Mouse (Mus musculus) kidney, postnatal 0 days (tissue): Measurements from ENCODE around the gene Mapkbp1. TPM values are rescaled to one million over a fixed set of nuclear protein-coding genes. Genes with fewer than 3 reads are reported as not detected.

Experiments used
- ATAC-seq: fragments of 200-750 bp; cut with Nextera tagmentation; replicated peaks from 2 replicates; pipeline ENCODE4 v1.8.0; 2017; ENCODE audit warnings: low read depth, moderate number of reproducible peaks, moderate TSS enrichment, moderate library complexity; ENCODE audit not compliant: low FRiP score
- DNase-seq: peaks from one replicate; pipeline ENCODE4 v3.0.0-alpha.2; 2016; ENCODE audit warnings: low spot score
- H3K27ac ChIP-seq: fragments of 300-500 bp; sonication (generic); 2 replicates; pipeline ENCODE4 v1.5.1; 2014; ENCODE audit warnings: mild to moderate bottlenecking
- H3K27me3 ChIP-seq: fragments of 300-500 bp; sonication (generic); 2 replicates; pipeline ENCODE4 v1.6.1; 2014; ENCODE audit warnings: low read length, mixed read lengths; ENCODE audit not compliant: insufficient read depth
- H3K36me3 ChIP-seq: fragments of 300-500 bp; sonication (generic); 2 replicates; pipeline ENCODE4 v1.6.1; 2014; ENCODE audit warnings: low read length, mixed read lengths; ENCODE audit not compliant: insufficient read depth
- H3K4me1 ChIP-seq: fragments of 300-500 bp; sonication (generic); replicated peaks from 2 replicates; pipeline ENCODE4 v1.6.1; 2014; ENCODE audit warnings: antibody characterized with exemption, low read length, mixed read lengths; ENCODE audit not compliant: insufficient read depth
- H3K4me2 ChIP-seq: fragments of 300-500 bp; sonication (generic); 2 replicates; pipeline ENCODE4 v1.6.1; 2014; ENCODE audit warnings: mild to moderate bottlenecking, low read length, moderate library complexity, mixed read lengths
- H3K4me3 ChIP-seq: fragments of 300-500 bp; sonication (generic); replicated peaks from 2 replicates; pipeline ENCODE4 v1.5.1; 2014; ENCODE audit warnings: low read depth, low read length
- H3K9ac ChIP-seq: fragments of 300-500 bp; sonication (generic); 2 replicates; pipeline ENCODE4 v1.6.1; 2014; ENCODE audit warnings: low read depth, low read length
- H3K9me3 ChIP-seq: fragments of 300-500 bp; sonication (generic); replicated peaks from 2 replicates; pipeline ENCODE4 v1.6.1; 2016; ENCODE audit warnings: low read length, inconsistent platforms, mixed read lengths
- CTCF ChIP-seq: IDR thresholded peaks from 2 replicates; pipeline ENCODE4 v1.5.1; 2016; ENCODE audit warnings: antibody characterized with exemption, low read depth, mild to moderate bottlenecking, moderate library complexity
- WGBS: fragments of 180-500 bp; shearing (Covaris S2); extraction: QIAGEN DNeasy Blood & Tissue Kit; methylation state at CpG from one replicate; pipeline ENCODE4 v1.1.7; 2014; 5-methylcytosine and 5-hydroxymethylcytosine counted together
- polyA plus RNA-seq: library from polyadenylated mRNA; unstranded; fragments of >200 nt; fragmentation: Nextera tagmentation; extraction: Ambion mirVana; gene quantifications from 2 replicates; pipeline ENCODE4 v1.2.1, GENCODE M21; 2015

Mapkbp1 gene
- polyA plus RNA-seq, 1 experiment from 2014 or later = 1.9 TPM

- no peak for ATAC-seq
- H3K9me3 ChIP-seq = no peaks in the 10 kb centered on the region
- no peak for TF ChIP-seq CTCF
- H3K4me1 ChIP-seq = 0 out of 2 replicates have a peak, but pooled peaks cover under 1% of the 10 kb centered on the region
- H3K4me2 ChIP-seq = no peak overlapping the region
- no peak overlapping the region for H3K4me3 ChIP-seq
- DNase-seq = no peak
- no peak overlapping the region for H3K9ac ChIP-seq
- H3K27me3 ChIP-seq = no peaks in the 10 kb centered on the region
- H3K27ac ChIP-seq = no peak overlapping the region
- WGBS = 83% methylated on average over 10 of the region's 10 CpGs
- H3K36me3 ChIP-seq = no peaks in the 10 kb centered on the region
Observed at GRCm38 (mm10) chr2:120055923-120056322, 83.4 kb downstream of the Mapkbp1 start.

- ATAC-seq (no peak), DNase-seq (no peak)
- H3K27me3 ChIP-seq = no peaks in the 10 kb centered on the region
- H3K4me2 ChIP-seq = no peak overlapping the region
- 0 out of 2 replicates have a peak, but pooled peaks cover 5% of the 10 kb centered on the region for H3K4me1 ChIP-seq
- H3K36me3 ChIP-seq = no peaks in the 10 kb centered on the region
- no peaks in the 10 kb centered on the region for H3K9me3 ChIP-seq
- no peak overlapping the region for H3K4me3 ChIP-seq
- no peak overlapping the region for H3K27ac ChIP-seq
- WGBS = 80% methylated on average over 4 of the region's 4 CpGs
- no peak overlapping the region for H3K9ac ChIP-seq
- TF ChIP-seq CTCF = no peak
Observed at GRCm38 (mm10) chr2:120058818-120059217, 86.3 kb downstream of the Mapkbp1 start.

GRCm38 (mm10) chr2:120059466-120059865, 87.0 kb downstream of the Mapkbp1 start:
- H3K27me3 ChIP-seq = no peaks in the 10 kb centered on the region
- no peak for TF ChIP-seq CTCF
- WGBS = 87% methylated on average over 3 of the region's 3 CpGs
- H3K9ac ChIP-seq = no peak overlapping the region
- DNase-seq (no peak), ATAC-seq (no peak)
- no peak overlapping the region for H3K27ac ChIP-seq
- H3K4me3 ChIP-seq = no peak overlapping the region
- H3K36me3 ChIP-seq = no peaks in the 10 kb centered on the region
- no peak overlapping the region for H3K4me2 ChIP-seq
- H3K4me1 ChIP-seq = 0 out of 2 replicates have a peak, but pooled peaks cover 5% of the 10 kb centered on the region
- H3K9me3 ChIP-seq = no peaks in the 10 kb centered on the region

DNA sequence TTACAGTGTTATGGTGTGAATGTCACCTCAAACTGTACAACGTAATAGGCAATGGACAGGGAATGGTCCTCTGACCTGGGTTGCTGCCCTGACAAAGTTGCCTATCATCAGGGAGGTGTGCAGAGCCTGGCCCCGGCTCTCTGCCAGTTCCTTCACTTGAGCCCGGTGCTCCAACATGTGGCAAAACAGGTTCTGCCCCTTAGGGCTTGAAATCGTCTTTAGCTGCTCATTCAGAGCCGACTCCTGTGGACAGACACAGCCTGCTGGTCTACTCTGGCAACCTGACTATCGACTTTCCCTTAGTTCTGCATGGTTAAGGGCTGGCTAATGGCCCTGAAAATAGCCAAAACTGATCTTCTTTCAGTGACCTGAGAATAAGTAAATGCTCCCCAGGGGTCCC, 87.7 kb downstream of the Mapkbp1 start:
- TF ChIP-seq CTCF = no peak
- H3K27ac ChIP-seq = peak overlapping the region; percentile 27
- 26% methylated on average over 6 of the region's 6 CpGs for WGBS
- DNase-seq = peak; percentile 40
- peak; percentile 20; the same call in 1 of the 2 replicates for ATAC-seq
- no peaks in the 10 kb centered on the region for H3K9me3 ChIP-seq
- no peaks in the 10 kb centered on the region for H3K27me3 ChIP-seq
- H3K4me3 ChIP-seq = no peak overlapping the region
- H3K9ac ChIP-seq = no peak overlapping the region
- no peaks in the 10 kb centered on the region for H3K36me3 ChIP-seq
- 0 out of 2 replicates have a peak, but pooled peaks cover 5% of the 10 kb centered on the region for H3K4me1 ChIP-seq
- no peak overlapping the region for H3K4me2 ChIP-seq

GRCm38 (mm10) chr2:120060651-120061050, 88.2 kb downstream of the Mapkbp1 start:
- Histone ChIP-seq H3K27ac (peak overlapping the region; percentile 27), H3K36me3 (no peaks in the 10 kb centered on the region), H3K4me3 (no peak overlapping the region), H3K9ac (no peak overlapping the region), H3K9me3 (no peaks in the 10 kb centered on the region), H3K27me3 (no peaks in the 10 kb centered on the region), H3K4me1 (0 out of 2 replicates have a peak, but pooled peaks cover 5% of the 10 kb centered on the region), H3K4me2 (no peak overlapping the region)
- no peak for TF ChIP-seq CTCF
- DNase-seq = peak; percentile 68
- peak; percentile 57; the same call in 1 of the 2 replicates for ATAC-seq
- 26% methylated on average over 9 of the region's 9 CpGs for WGBS

- H3K27me3 ChIP-seq = no peaks in the 10 kb centered on the region
- DNase-seq = no peak
- no peaks in the 10 kb centered on the region for H3K36me3 ChIP-seq
- no peak overlapping the region for H3K27ac ChIP-seq
- H3K4me2 ChIP-seq = no peak overlapping the region
- H3K4me3 ChIP-seq = no peak overlapping the region
- 0 out of 2 replicates have a peak, but pooled peaks cover 5% of the 10 kb centered on the region for H3K4me1 ChIP-seq
- ATAC-seq = no peak
- 76% methylated on average over 8 of the region's 8 CpGs for WGBS
- H3K9me3 ChIP-seq = no peaks in the 10 kb centered on the region
- H3K9ac ChIP-seq = no peak overlapping the region
- TF ChIP-seq CTCF = no peak
Observed at GRCm38 (mm10) chr2:120062248-120062647, 89.7 kb downstream of the Mapkbp1 start.

DNA sequence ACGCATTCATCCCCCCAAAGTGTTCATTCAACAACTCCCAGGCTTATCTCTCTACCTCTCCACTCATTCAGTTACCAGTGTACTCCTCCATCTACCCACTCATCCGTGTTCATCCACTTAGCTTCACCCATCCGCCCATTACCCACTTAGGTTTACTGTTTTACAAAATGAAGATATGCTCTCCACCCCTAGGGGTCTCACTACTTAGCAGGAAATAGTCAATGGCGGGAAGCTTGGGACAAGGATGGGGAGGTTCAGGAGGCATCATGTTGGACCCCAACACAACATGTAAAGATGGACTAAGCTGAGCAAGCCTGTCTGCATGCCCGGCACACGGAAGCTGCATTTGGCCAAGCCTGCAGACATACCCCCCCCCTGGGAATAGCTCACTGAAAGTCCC, 92.1 kb downstream of the Mapkbp1 start:
- Histone ChIP-seq H3K36me3 (no peaks in the 10 kb centered on the region), H3K27ac (no peak overlapping the region), H3K9ac (no peak overlapping the region), H3K27me3 (no peaks in the 10 kb centered on the region), H3K4me3 (no peak overlapping the region), H3K9me3 (no peaks in the 10 kb centered on the region), H3K4me2 (no peak overlapping the region), H3K4me1 (0 out of 2 replicates have a peak, but pooled peaks cover 5% of the 10 kb centered on the region)
- WGBS = 85% methylated on average over 6 of the region's 6 CpGs
- no peak for ATAC-seq
- peak; percentile 54 for TF ChIP-seq CTCF
- no peak for DNase-seq
